Mouse (Mus musculus) heart, postnatal 0 days (tissue): ENCODE results near the gene Rsl1. TPM values are rescaled to one million over a fixed set of nuclear protein-coding genes. Genes with fewer than 3 reads are reported as not detected.

Source experiments
- ATAC-seq: fragments of 200-750 bp; cut with Nextera tagmentation; 2 replicates; pipeline ENCODE4 v1.8.0; 2017; ENCODE audit warnings: low read depth, moderate number of reproducible peaks, moderate library complexity; ENCODE audit not compliant: insufficient read depth
- DNase-seq: peaks from one replicate; pipeline ENCODE4 v3.0.0-alpha.2; 2016; ENCODE audit warnings: low spot score
- H3K27ac ChIP-seq: fragments of 300-500 bp; sonication (generic); 2 replicates; pipeline ENCODE4 v1.5.1; 2014; ENCODE audit warnings: low read depth, mild to moderate bottlenecking
- H3K27me3 ChIP-seq: fragments of 300-500 bp; sonication (generic); 2 replicates; pipeline ENCODE4 v1.6.1; 2014; ENCODE audit warnings: low read length, mixed read lengths; ENCODE audit not compliant: control insufficient read depth, insufficient read depth
- H3K36me3 ChIP-seq: fragments of 300-500 bp; sonication (generic); replicated peaks from 2 replicates; pipeline ENCODE4 v1.6.1; 2014; ENCODE audit warnings: low read length, mixed read lengths; ENCODE audit not compliant: control insufficient read depth, insufficient read depth
- H3K4me1 ChIP-seq: fragments of 300-500 bp; sonication (generic); 2 replicates; pipeline ENCODE4 v1.6.1; 2014; ENCODE audit warnings: antibody characterized with exemption; ENCODE audit not compliant: control insufficient read depth, insufficient read depth
- H3K4me2 ChIP-seq: fragments of 300-500 bp; sonication (generic); 2 replicates; pipeline ENCODE4 v1.6.1; 2014; ENCODE audit warnings: low read depth, mild to moderate bottlenecking, low read length, moderate library complexity
- H3K4me3 ChIP-seq: fragments of 300-500 bp; sonication (generic); 2 replicates; pipeline ENCODE4 v1.5.1; 2014; ENCODE audit warnings: low read depth, low read length
- H3K9ac ChIP-seq: fragments of 300-500 bp; sonication (generic); replicated peaks from 2 replicates; pipeline ENCODE4 v1.6.1; 2014; ENCODE audit warnings: low read depth, low read length, mixed read lengths
- H3K9me3 ChIP-seq: fragments of 300-500 bp; sonication (generic); replicated peaks from 2 replicates; pipeline ENCODE4 v1.6.1; 2016; ENCODE audit warnings: low read length; ENCODE audit not compliant: control insufficient read depth
- CTCF ChIP-seq: IDR thresholded peaks from 2 replicates; pipeline ENCODE4 v1.5.1; 2016; ENCODE audit warnings: antibody characterized with exemption, control low read depth, low read depth
- EP300 ChIP-seq: IDR thresholded peaks from 2 replicates; pipeline ENCODE4 v1.6.1; 2016; ENCODE audit warnings: antibody characterized with exemption, low read depth
- WGBS: fragments of 180-500 bp; shearing (Covaris S2); extraction: QIAGEN DNeasy Blood & Tissue Kit; methylation state at CpG from one replicate; pipeline ENCODE4 v1.1.7; 2014; 5-methylcytosine and 5-hydroxymethylcytosine counted together
- polyA plus RNA-seq: library from polyadenylated mRNA; unstranded; fragments of >200 nt; fragmentation: Nextera tagmentation; extraction: Ambion mirVana; gene quantifications from 2 replicates; pipeline ENCODE4 v1.2.1, GENCODE M21; 2015
- total RNA-seq: library from RNA; depleted of rRNA; stranded (reverse); fragments of >200 nt; gene quantifications from 2 replicates; pipeline ENCODE4 v1.2.3, GENCODE M21; 2014; ENCODE audit warnings: low replicate concordance; rRNA removed

Rsl1 gene
- total and polyA plus RNA-seq, 2 experiments from 2014 or later = 0.73 to 3.2 TPM

DNA sequence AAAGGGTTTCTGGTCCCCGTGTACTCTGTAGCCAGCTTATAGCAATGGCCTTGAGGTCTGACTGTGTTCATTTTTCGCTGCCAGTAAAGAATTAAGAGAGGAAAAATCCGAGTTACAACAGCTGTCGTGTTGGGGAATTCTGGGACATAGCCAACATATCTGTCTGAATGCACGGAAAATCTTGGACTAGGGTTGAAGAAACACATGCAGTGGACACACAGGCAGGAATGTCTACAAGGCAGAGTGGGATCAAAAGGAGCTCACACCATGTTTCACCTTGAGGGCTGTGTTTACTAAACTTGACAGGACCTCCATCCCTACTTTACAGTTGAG lies 707 bp downstream of the Rsl1 start:
- 0 out of 2 replicates have a peak overlapping the region, but pooled peaks have one; percentile 17 for H3K9ac ChIP-seq
- H3K4me3 ChIP-seq = peak overlapping the region; percentile 50
- H3K9me3 ChIP-seq = no peaks in the 10 kb centered on the region
- DNase-seq (no peak), ATAC-seq (no peak)
- 16% methylated on average over 5 of the region's 5 CpGs for WGBS
- TF ChIP-seq EP300 = no peak
- TF ChIP-seq CTCF = no peak
- H3K36me3 ChIP-seq = peaks cover 6% of the 10 kb centered on the region; the same call in 1 of the 2 replicates
- peaks cover 4% of the 10 kb centered on the region; the same call in 1 of the 2 replicates for H3K4me1 ChIP-seq
- H3K27ac ChIP-seq = no peak overlapping the region
- peak overlapping the region; percentile 56 for H3K4me2 ChIP-seq
- H3K27me3 ChIP-seq = no peaks in the 10 kb centered on the region

DNA sequence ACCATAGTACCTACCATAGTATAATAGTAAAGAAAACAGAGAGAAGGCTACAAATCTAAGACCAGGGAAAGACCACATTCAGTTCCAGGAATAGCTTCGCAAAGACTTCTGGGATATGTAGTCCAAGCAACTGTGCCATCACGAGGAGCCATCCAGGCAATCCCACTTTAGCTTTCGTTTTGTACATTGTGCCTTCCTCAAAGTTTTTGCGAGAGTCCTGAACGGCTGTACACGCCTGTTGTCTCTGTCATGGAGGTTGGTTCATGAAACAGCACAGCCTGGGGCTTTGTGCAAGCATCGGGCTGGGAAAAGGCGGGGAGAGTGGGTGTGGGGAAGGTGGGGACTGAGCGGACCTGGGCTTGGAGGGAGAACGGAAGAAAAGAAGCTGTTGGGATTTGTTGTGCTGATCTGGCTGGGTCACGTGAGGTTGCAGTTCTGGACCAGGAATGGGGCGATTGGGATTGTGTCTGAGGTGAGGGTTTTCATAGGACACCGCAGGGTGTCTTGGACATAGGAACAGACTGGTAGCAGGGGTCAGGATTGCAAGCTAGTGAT lies 21.4 kb downstream of the Rsl1 start, which contains the start of gene Zfp455:
Gene Zfp455, plus strand, starts transcription at position 167 of the 555 bp plus-strand sequence.
- peak within 1 kb of the TSS; percentile 41; the same call in 1 of the 2 replicates for H3K27ac ChIP-seq
- WGBS = 2% methylated on average over 13 of the region's 13 CpGs

DNA sequence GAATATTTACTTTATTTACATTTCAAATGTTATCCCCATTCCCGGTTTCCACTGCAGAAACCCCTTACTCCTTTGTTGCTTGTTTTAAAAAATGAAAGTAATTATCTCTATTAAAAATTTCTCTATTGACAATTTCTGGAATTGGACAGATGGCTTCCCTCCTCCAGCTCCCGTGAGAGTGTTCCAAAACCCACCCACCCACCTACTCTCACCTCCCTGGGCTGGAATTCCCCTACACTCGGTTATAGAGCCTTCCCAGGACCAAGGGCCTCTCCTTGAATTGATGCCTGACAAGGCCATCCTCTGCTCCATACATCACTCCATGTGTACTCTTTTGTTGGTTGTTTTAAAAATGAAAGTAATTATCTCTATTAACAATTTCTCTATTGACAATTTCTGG lies 28.7 kb downstream of the Rsl1 start:
- H3K4me2 ChIP-seq = no peak overlapping the region
- H3K9me3 ChIP-seq = no peaks in the 10 kb centered on the region
- H3K27ac ChIP-seq = no peak overlapping the region
- H3K27me3 ChIP-seq = no peaks in the 10 kb centered on the region
- peaks cover 5% of the 10 kb centered on the region; the same call in 1 of the 2 replicates for H3K36me3 ChIP-seq
- H3K4me1 ChIP-seq = no peaks in the 10 kb centered on the region
- no peak overlapping the region for H3K9ac ChIP-seq
- ATAC-seq (no peak), DNase-seq (no peak)
- 65% methylated on average over 3 of the region's 3 CpGs for WGBS
- H3K4me3 ChIP-seq = no peak overlapping the region
- no peak for TF ChIP-seq EP300
- TF ChIP-seq CTCF = no peak

More for the DNA sequence above, 21.4 kb downstream of the Rsl1 start, which contains the start of gene Zfp455:
- peak; percentile 88 for DNase-seq
- peak within 1 kb of the TSS; percentile 77 for H3K4me3 ChIP-seq
- no peaks in the 10 kb centered on the region for H3K36me3 ChIP-seq
- TF ChIP-seq CTCF = no peak
- no peak for TF ChIP-seq EP300
- no peaks in the 10 kb centered on the region for H3K27me3 ChIP-seq
- H3K9ac ChIP-seq = peak within 1 kb of the TSS; percentile 61
- peak; percentile 92 for ATAC-seq
- no peaks in the 10 kb centered on the region for H3K9me3 ChIP-seq
- H3K4me2 ChIP-seq = peak within 1 kb of the TSS; percentile 72
- peaks cover 8% of the 10 kb centered on the region; the same call in 1 of the 2 replicates for H3K4me1 ChIP-seq

DNA sequence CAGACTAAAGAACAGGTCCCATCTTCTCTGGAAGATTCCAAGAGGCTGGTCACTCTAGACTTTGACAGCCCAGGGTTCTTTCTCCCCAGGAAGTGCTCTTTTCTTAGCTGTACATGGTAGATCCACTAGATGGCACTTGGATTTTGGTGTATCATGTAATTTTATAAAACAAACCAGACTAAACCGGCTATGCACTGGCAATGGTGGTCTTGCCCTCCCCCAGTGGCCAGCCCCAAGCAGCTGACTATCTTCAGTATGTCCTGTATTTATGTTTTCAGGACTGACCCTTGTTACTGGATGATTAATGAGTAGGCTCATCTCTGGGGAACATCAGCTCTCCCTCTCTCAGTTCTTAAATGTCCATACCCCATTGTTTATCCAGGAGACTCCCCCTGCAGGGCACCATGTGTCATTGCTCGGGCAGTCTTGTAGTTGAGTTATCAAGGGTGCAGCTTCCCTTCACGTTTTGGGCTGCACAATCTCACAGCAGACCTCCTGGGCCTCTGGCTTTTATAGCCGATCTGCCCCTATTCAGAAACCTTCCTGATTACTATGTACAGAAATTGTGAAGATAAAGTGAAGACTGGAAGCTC lies 41.1 kb downstream of the Rsl1 start:
- TF ChIP-seq CTCF = no peak
- no peak for TF ChIP-seq EP300
- Histone ChIP-seq H3K4me3 (no peak overlapping the region), H3K9ac (no peak overlapping the region), H3K27me3 (no peaks in the 10 kb centered on the region), H3K9me3 (peaks cover 9% of the 10 kb centered on the region; the same call in 1 of the 2 replicates), H3K4me1 (no peaks in the 10 kb centered on the region), H3K27ac (no peak overlapping the region), H3K4me2 (no peak overlapping the region), H3K36me3 (no peaks in the 10 kb centered on the region)
- ATAC-seq = no peak
- WGBS = 54% methylated on average over 4 of the region's 4 CpGs
- no peak for DNase-seq

Other genes with a start within 250 kb of the Rsl1 start
- gene Zfp712, start 112.0 kb upstream of the Rsl1 start, total RNA-seq = 0.12 and 1.0 TPM in 2 replicates
- 1.3 and 1.4 TPM in 2 replicates for gene Zfp712, start 112.0 kb upstream of the Rsl1 start, polyA plus RNA-seq
- gene Zfp708, start 75.2 kb upstream of the Rsl1 start, total RNA-seq = 2.8 TPM in 1 of 2 replicates, not detected in the other
- 2.4 and 2.6 TPM in 2 replicates for gene Zfp708, start 75.2 kb upstream of the Rsl1 start, polyA plus RNA-seq
- gene Gm28557, start 64.6 kb upstream of the Rsl1 start, total RNA-seq = 1.3 TPM in 1 of 2 replicates, not detected in the other
- 0.60 and 0.89 TPM in 2 replicates for gene Gm28557, start 64.6 kb upstream of the Rsl1 start, polyA plus RNA-seq
- gene Rslcan18, start 56.9 kb upstream of the Rsl1 start, total RNA-seq = 0.15 TPM in 1 of 2 replicates, not detected in the other
- 0.16 and 0.22 TPM in 2 replicates for gene Rslcan18, start 56.9 kb upstream of the Rsl1 start, polyA plus RNA-seq
- gene Zfp759, start 51.5 kb upstream of the Rsl1 start, total RNA-seq = 0.08 and 0.11 TPM in 2 replicates
- gene Zfp759, start 51.5 kb upstream of the Rsl1 start, polyA plus RNA-seq = 1.2 TPM in 2 replicates
- 0.27 and 0.66 TPM in 2 replicates for gene Zfp455, start 21.3 kb downstream of the Rsl1 start, total RNA-seq
- 0.48 and 0.59 TPM in 2 replicates for gene Zfp455, start 21.3 kb downstream of the Rsl1 start, polyA plus RNA-seq
- 0.54 and 1.3 TPM in 2 replicates for gene Zfp458, start 105.3 kb downstream of the Rsl1 start, total RNA-seq
- gene Zfp458, start 105.3 kb downstream of the Rsl1 start, polyA plus RNA-seq = 0.48 and 0.82 TPM in 2 replicates
- not detected in 2 replicates for gene Zfp457, start 133.3 kb downstream of the Rsl1 start, total RNA-seq
- gene Zfp457, start 133.3 kb downstream of the Rsl1 start, polyA plus RNA-seq = 0.86 and 1.3 TPM in 2 replicates
- 0.54 and 2.7 TPM in 2 replicates for gene Zfp595, start 159.4 kb downstream of the Rsl1 start, total RNA-seq
- 0.61 and 0.91 TPM in 2 replicates for gene Zfp595, start 159.4 kb downstream of the Rsl1 start, polyA plus RNA-seq
- gene Gm28044, start 187.4 kb downstream of the Rsl1 start, total RNA-seq = not detected in 2 replicates
- 0.30 TPM in 1 of 2 replicates, not detected in the other for gene Gm28044, start 187.4 kb downstream of the Rsl1 start, polyA plus RNA-seq
- 0.84 and 2.7 TPM in 2 replicates for gene Zfp953, start 187.4 kb downstream of the Rsl1 start, total RNA-seq
- 0.31 and 0.47 TPM in 2 replicates for gene Zfp953, start 187.4 kb downstream of the Rsl1 start, polyA plus RNA-seq
- 0.39 TPM in 1 of 2 replicates, not detected in the other for gene Gm28041, start 202.6 kb downstream of the Rsl1 start, total RNA-seq
- gene Gm28041, start 202.6 kb downstream of the Rsl1 start, polyA plus RNA-seq = 0.44 and 0.57 TPM in 2 replicates
- 0.70 and 7.8 TPM in 2 replicates for gene Zfp456, start 202.6 kb downstream of the Rsl1 start, total RNA-seq
- gene Zfp456, start 202.6 kb downstream of the Rsl1 start, polyA plus RNA-seq = 0.53 and 0.58 TPM in 2 replicates
- 0.66 and 14.2 TPM in 2 replicates for gene Zfp429, start 226.6 kb downstream of the Rsl1 start, total RNA-seq
- gene Zfp429, start 226.6 kb downstream of the Rsl1 start, polyA plus RNA-seq = 3.0 and 3.4 TPM in 2 replicates
- not detected in 2 replicates for gene Zfp459, start 248.2 kb downstream of the Rsl1 start, total RNA-seq
- gene Zfp459, start 248.2 kb downstream of the Rsl1 start, polyA plus RNA-seq = 0.10 and 0.18 TPM in 2 replicates